Mouse (Mus musculus): Measurements from ENCODE around the gene Ppp1cc.
"Not testable (repeated sequence)": the region's sequence is repeated elsewhere in the genome, so short reads cannot be mapped to it uniquely, and the experiment has no call there.

Gene Ppp1cc

GRCm38 (mm10) chr5:122136508-122137408, 21.3 kb upstream of the Ppp1cc start:
- DNase-seq (ENCODE audit: low spot score in 2 of 2) = peak; percentile 36 to 55

GRCm38 (mm10) chr5:122138856-122139255, 19.2 kb upstream of the Ppp1cc start:
- DNase-seq (ENCODE audit: low spot score in 2 of 2) = no peak

- not testable (repeated sequence) for DNase-seq (ENCODE audit: low spot score in 2 of 2)
These were observed 18.3 kb upstream of the Ppp1cc start for GRCm38 (mm10) chr5:122139771-122140170.

- DNase-seq (ENCODE audit: low spot score in 2 of 2) = no peak
These were observed 17.4 kb upstream of the Ppp1cc start, which contains the start of gene Ccdc63 for GRCm38 (mm10) chr5:122140723-122141122. Ccdc63 (minus strand) TSS chr5:122140823.

GRCm38 (mm10) chr5:122142230-122142992, 15.7 kb upstream of the Ppp1cc start:
- no peak for DNase-seq (ENCODE audit: low spot score in 2 of 2)

- DNase-seq (ENCODE audit: low spot score in 2 of 2) = no peak
These were observed 14.5 kb upstream of the Ppp1cc start for GRCm38 (mm10) chr5:122143543-122143942.

- no peak for DNase-seq (ENCODE audit: low spot score in 2 of 2)
These were observed 13.3 kb upstream of the Ppp1cc start for GRCm38 (mm10) chr5:122144825-122145224.

GRCm38 (mm10) chr5:122145381-122146055, 12.6 kb upstream of the Ppp1cc start:
- peak; percentile 67 to 68 for DNase-seq (ENCODE audit: low spot score in 2 of 2)

GRCm38 (mm10) chr5:122146056-122146580, 12.0 kb upstream of the Ppp1cc start:
- peak; percentile 47 to 85 for DNase-seq (ENCODE audit: low spot score in 2 of 2)

GRCm38 (mm10) chr5:122146609-122147008, 11.5 kb upstream of the Ppp1cc start:
- no peak for DNase-seq (ENCODE audit: low spot score in 2 of 2)

GRCm38 (mm10) chr5:122148107-122148506, 10.0 kb upstream of the Ppp1cc start:
- DNase-seq (ENCODE audit: low spot score in 2 of 2) = no peak

- DNase-seq (ENCODE audit: low spot score in 2 of 2) = no peak
These were observed 8.8 kb upstream of the Ppp1cc start for GRCm38 (mm10) chr5:122149259-122149658.

GRCm38 (mm10) chr5:122152508-122152907, 5.6 kb upstream of the Ppp1cc start:
- not testable (repeated sequence) for DNase-seq (ENCODE audit: low spot score in 2 of 2)

GRCm38 (mm10) chr5:122154006-122154405, 4.1 kb upstream of the Ppp1cc start:
- DNase-seq (ENCODE audit: low spot score in 2 of 2) = no peak

GRCm38 (mm10) chr5:122154782-122155181, 3.3 kb upstream of the Ppp1cc start:
- no peak for DNase-seq (ENCODE audit: low spot score in 2 of 2)

GRCm38 (mm10) chr5:122155613-122156012, 2.5 kb upstream of the Ppp1cc start:
- DNase-seq (ENCODE audit: low spot score in 2 of 2) = no peak

GRCm38 (mm10) chr5:122156486-122156885, 1.6 kb upstream of the Ppp1cc start:
- DNase-seq (ENCODE audit: low spot score in 2 of 2) = no peak

- DNase-seq (ENCODE audit: low spot score in 2 of 2) = no peak
These were observed 758 bp downstream of the Ppp1cc start for GRCm38 (mm10) chr5:122158557-122159515.

GRCm38 (mm10) chr5:122163194-122163593, 5.1 kb downstream of the Ppp1cc start:
- no peak for DNase-seq (ENCODE audit: low spot score in 2 of 2)

- DNase-seq (ENCODE audit: low spot score in 2 of 2) = no peak
These were observed 5.9 kb downstream of the Ppp1cc start for GRCm38 (mm10) chr5:122164011-122164410.
